Mouse (Mus musculus): ENCODE measurements around the gene Cracr2a.

Gene Cracr2a

GRCm38 (mm10) chr6:127693681-127694080 is 132.5 kb downstream of the Cracr2a start:
- no peak for DNase-seq (ENCODE audit: low read depth)

- no peak for DNase-seq (ENCODE audit: low read depth)
Observed at GRCm38 (mm10) chr6:127701036-127701783, 140.1 kb downstream of the Cracr2a start.

- no peak for DNase-seq (ENCODE audit: low read depth)
Observed at GRCm38 (mm10) chr6:127708218-127708628, 147.1 kb downstream of the Cracr2a start.

- no peak for DNase-seq (ENCODE audit: low read depth)
Observed at GRCm38 (mm10) chr6:127714906-127715305, 153.8 kb downstream of the Cracr2a start.

- DNase-seq (ENCODE audit: low read depth) = no peak
Observed at GRCm38 (mm10) chr6:127715428-127715827, 154.3 kb downstream of the Cracr2a start.

GRCm38 (mm10) chr6:127717239-127718137 is 156.3 kb downstream of the Cracr2a start:
- no peak for DNase-seq (ENCODE audit: low read depth)

GRCm38 (mm10) chr6:127719875-127720274 is 158.7 kb downstream of the Cracr2a start:
- DNase-seq (ENCODE audit: low read depth) = no peak

GRCm38 (mm10) chr6:127723126-127723525 is 162.0 kb downstream of the Cracr2a start:
- DNase-seq (ENCODE audit: low read depth) = no peak

All from c-Kit-positive CD71-positive TER-119-negative erythroid progenitor cells, embryonic 14.5 days (primary cell).